8 mouse cellular contexts compared by ENCODE assay signal in genomic region chr4:63307175-63308062, GRCm38 (mm10). TPM values are rescaled to one million over a fixed set of nuclear protein-coding genes. Genes with fewer than 3 reads are reported as not detected.
DNase-seq lines count a peak whose midpoint lies in the region; ATAC-seq and TF ChIP-seq lines count a peak whose summit lies in the region.

No protein-coding gene starts in this region.

- H3K4me2 ChIP-seq in embryonic facial prominence, embryonic 14.5 days (ENCODE audit: low read depth, low read length) = no peak overlapping the region
- no peak overlapping the region for H3K4me2 ChIP-seq in kidney, postnatal 0 days (ENCODE audit: low read length)

- DNase-seq in 3T3-L1 (ENCODE audit: low read depth, low spot score) = peak; percentile 88
- DNase-seq in embryonic facial prominence, embryonic 14.5 days (ENCODE audit: low spot score) = peak; percentile 93
- peak; percentile 89 for DNase-seq in heart, embryonic 10.5 days (ENCODE audit: low spot score)
- peak; percentile 95 for DNase-seq in kidney, postnatal 0 days (ENCODE audit: low spot score)
- peak; percentile 64 for DNase-seq in liver, adult 2 months (ENCODE audit: extremely low read depth, low read depth, low spot score)
- peak; percentile 41 to 72 for DNase-seq in natural killer cell, adult 2 months (ENCODE audit: low spot score in 2 of 2)
- peak; percentile 75 to 93 for DNase-seq in spleen, postnatal 4 days (ENCODE audit: low spot score in 2 of 2)

- peak; percentile 61; the same call in 1 of the 2 replicates for ATAC-seq in embryonic facial prominence, embryonic 14.5 days (ENCODE audit: low read depth)
- ATAC-seq in kidney, postnatal 0 days (replicated peaks; ENCODE audit: low FRiP score, low read depth) = peak; percentile 79

- no peak for TF ChIP-seq POLR2A in bone marrow macrophage, adult 2 months (IDR thresholded peaks at IDR 0.05; ENCODE audit: borderline replicate concordance, low read depth, low read length)
- no peak for TF ChIP-seq POLR2A in liver, adult 2 months (IDR thresholded peaks at IDR 0.05; ENCODE audit: extremely low read depth, insufficient read depth, low read length)

- H3K27me3 ChIP-seq in embryonic facial prominence, embryonic 14.5 days (replicated peaks; ENCODE audit: control insufficient read depth, insufficient read depth, low read length) = no peaks in the 10 kb centered on the region
- H3K27me3 ChIP-seq in heart, embryonic 10.5 days (ENCODE audit: insufficient read depth, poor library complexity, severe bottlenecking) = peaks cover 13% of the 10 kb centered on the region
- no peaks in the 10 kb centered on the region for H3K27me3 ChIP-seq in kidney, postnatal 0 days (ENCODE audit: insufficient read depth, low read length)
- H3K27me3 ChIP-seq in liver, adult 2 months (ENCODE audit: control insufficient read depth, insufficient read depth, low read length) = no peaks in the 10 kb centered on the region

- H3K36me3 ChIP-seq in embryonic facial prominence, embryonic 14.5 days (ENCODE audit: control insufficient read depth, insufficient read depth, low read length) = peaks cover 62% of the 10 kb centered on the region; the same call in 1 of the 2 replicates
- H3K36me3 ChIP-seq in heart, embryonic 10.5 days = no peaks in the 10 kb centered on the region
- H3K36me3 ChIP-seq in kidney, postnatal 0 days (ENCODE audit: insufficient read depth, low read length) = 0 out of 2 replicates have a peak, but pooled peaks cover 3% of the 10 kb centered on the region
- no peaks in the 10 kb centered on the region; the same call in 1 of the 2 replicates for H3K36me3 ChIP-seq in liver, adult 2 months (ENCODE audit: control insufficient read depth, insufficient read depth, low read length)

- H3K9ac ChIP-seq in embryonic facial prominence, embryonic 14.5 days (ENCODE audit: low read depth, low read length) = no peak overlapping the region
- no peak overlapping the region for H3K9ac ChIP-seq in kidney, postnatal 0 days (ENCODE audit: low read depth, low read length)
- no peak overlapping the region for H3K9ac ChIP-seq in liver, adult 2 months (ENCODE audit: low read depth, low read length)

- H3K4me3 ChIP-seq in bone marrow macrophage, adult 2 months (ENCODE audit: insufficient read depth, low read length) = no peak overlapping the region
- no peak overlapping the region for H3K4me3 ChIP-seq in embryonic facial prominence, embryonic 14.5 days (ENCODE audit: low read depth, low read length)
- H3K4me3 ChIP-seq in heart, embryonic 10.5 days = no peak overlapping the region
- no peak overlapping the region for H3K4me3 ChIP-seq in kidney, postnatal 0 days (replicated peaks; ENCODE audit: low read depth, low read length)
- no peak overlapping the region for H3K4me3 ChIP-seq in liver, adult 2 months (ENCODE audit: insufficient read depth, low read depth, low read length)

- 30% methylated on average over 19 of the region's 21 CpGs for WGBS in embryonic facial prominence, embryonic 14.5 days
- 26% methylated on average over 21 of the region's 21 CpGs for WGBS in heart, embryonic 10.5 days
- whole genome bisulfite sequencing in kidney, postnatal 0 days = 35% methylated on average over 21 of the region's 21 CpGs
- 45% methylated on average over 21 of the region's 21 CpGs for WGBS in liver, adult 2 months

- H3K79me2 ChIP-seq in liver, adult 2 months (ENCODE audit: control insufficient read depth, insufficient read depth, low read length) = no peaks in the 10 kb centered on the region

- peak; percentile 77 for TF ChIP-seq CTCF in bone marrow macrophage, adult 2 months (IDR thresholded peaks at IDR 0.05; ENCODE audit: low read depth, low read length)
- peak; percentile 88 for TF ChIP-seq CTCF in kidney, postnatal 0 days (IDR thresholded peaks at IDR 0.05; ENCODE audit: low read depth)
- peak; percentile 78 for TF ChIP-seq CTCF in liver, adult 2 months (IDR thresholded peaks at IDR 0.05; ENCODE audit: low read depth, low read length)

- H3K4me1 ChIP-seq in bone marrow macrophage, adult 2 months (ENCODE audit: control insufficient read depth, insufficient read depth, low read length) = no peaks in the 10 kb centered on the region; the same call in 1 of the 2 replicates
- no peaks in the 10 kb centered on the region; the same call in 1 of the 2 replicates for H3K4me1 ChIP-seq in embryonic facial prominence, embryonic 14.5 days (ENCODE audit: control insufficient read depth, insufficient read depth, low read length)
- H3K4me1 ChIP-seq in heart, embryonic 10.5 days = peaks cover 36% of the 10 kb centered on the region
- no peaks in the 10 kb centered on the region for H3K4me1 ChIP-seq in kidney, postnatal 0 days (replicated peaks; ENCODE audit: insufficient read depth, low read length)
- no peaks in the 10 kb centered on the region; the same call in 1 of the 2 replicates for H3K4me1 ChIP-seq in liver, adult 2 months (ENCODE audit: control insufficient read depth, insufficient read depth, low read length)

- no peaks in the 10 kb centered on the region for H3K9me3 ChIP-seq in embryonic facial prominence, embryonic 14.5 days (ENCODE audit: control insufficient read depth, low read length)
- H3K9me3 ChIP-seq in heart, embryonic 10.5 days = no peaks in the 10 kb centered on the region
- H3K9me3 ChIP-seq in kidney, postnatal 0 days (replicated peaks; ENCODE audit: low read length) = no peaks in the 10 kb centered on the region

- H3K27ac ChIP-seq in bone marrow macrophage, adult 2 months (ENCODE audit: insufficient read depth, low read depth, low read length) = no peak overlapping the region
- no peak overlapping the region for H3K27ac ChIP-seq in embryonic facial prominence, embryonic 14.5 days (replicated peaks; ENCODE audit: low read depth, low read length)
- H3K27ac ChIP-seq in heart, embryonic 10.5 days = no peak overlapping the region
- H3K27ac ChIP-seq in kidney, postnatal 0 days = no peak overlapping the region
- no peak overlapping the region for H3K27ac ChIP-seq in liver, adult 2 months (replicated peaks; ENCODE audit: insufficient read depth, low read depth, low read length)

RNA-seq across cellular contexts. Expression of gene Orm1, which starts 36.9 kb away (rescaled TPM):
- not detected in 2 replicates for polyA plus RNA-seq in bone marrow macrophage, adult 2 months (2012; ENCODE audit: insufficient read depth, insufficient read length, missing spikeins)
- polyA plus RNA-seq in embryonic facial prominence, embryonic 14.5 days (2014; fragmentation: Nextera tagmentation; extraction: Ambion mirVana) = 0.84 and 2.5 TPM in 2 replicates
- polyA plus RNA-seq in heart, embryonic 10.5 days (2016; fragmentation: Nextera tagmentation; extraction: Ambion mirVana) = not detected in 2 replicates
- polyA plus RNA-seq in kidney, postnatal 0 days (2015; fragmentation: Nextera tagmentation; extraction: Ambion mirVana) = not detected in 2 replicates
- 1,235 and 2,595 TPM in 2 replicates for total RNA-seq in liver, adult 2 months (2014; rRNA removed)
- polyA plus RNA-seq in liver, adult 2 months (2012; rRNA removed) = 676 and 691 TPM in 2 replicates

RNA-seq across cellular contexts. Expression of gene Orm3, which starts 48.5 kb away (rescaled TPM):
- not detected in 2 replicates for polyA plus RNA-seq in bone marrow macrophage, adult 2 months (2012; ENCODE audit: insufficient read depth, insufficient read length, missing spikeins)
- not detected in 2 replicates for polyA plus RNA-seq in embryonic facial prominence, embryonic 14.5 days (2014; fragmentation: Nextera tagmentation; extraction: Ambion mirVana)
- not detected in 2 replicates for polyA plus RNA-seq in heart, embryonic 10.5 days (2016; fragmentation: Nextera tagmentation; extraction: Ambion mirVana)
- not detected in 2 replicates for polyA plus RNA-seq in kidney, postnatal 0 days (2015; fragmentation: Nextera tagmentation; extraction: Ambion mirVana)
- total RNA-seq in liver, adult 2 months (2014; rRNA removed) = 1.1 and 14.1 TPM in 2 replicates
- polyA plus RNA-seq in liver, adult 2 months (2012; rRNA removed) = 7.3 and 11.4 TPM in 2 replicates

RNA-seq across cellular contexts. Expression of gene Orm2, which starts 54.8 kb away (rescaled TPM):
- polyA plus RNA-seq in bone marrow macrophage, adult 2 months (2012; ENCODE audit: insufficient read depth, insufficient read length, missing spikeins) = not detected in 2 replicates
- not detected in 2 replicates for polyA plus RNA-seq in embryonic facial prominence, embryonic 14.5 days (2014; fragmentation: Nextera tagmentation; extraction: Ambion mirVana)
- not detected in 2 replicates for polyA plus RNA-seq in heart, embryonic 10.5 days (2016; fragmentation: Nextera tagmentation; extraction: Ambion mirVana)
- not detected in 2 replicates for polyA plus RNA-seq in kidney, postnatal 0 days (2015; fragmentation: Nextera tagmentation; extraction: Ambion mirVana)
- total RNA-seq in liver, adult 2 months (2014; rRNA removed) = 27.0 and 55.0 TPM in 2 replicates
- polyA plus RNA-seq in liver, adult 2 months (2012; rRNA removed) = 66.8 and 86.8 TPM in 2 replicates

Comparison
In these comparisons a context has a peak if more than half of its experiments do, and no peak if none do; other contexts are left out.
1. RNA of gene Orm1, which starts 36.9 kb away (polyA plus RNA-seq): 676 to 691 TPM in liver, adult 2 months; 0.84 to 2.5 TPM in embryonic facial prominence, embryonic 14.5 days, not detected in bone marrow macrophage, adult 2 months, not detected in heart, embryonic 10.5 days and not detected in kidney, postnatal 0 days; every median in the first group is over 100 times any median in the second.
2. RNA of gene Orm2, which starts 54.8 kb away (polyA plus RNA-seq): 66.8 to 86.8 TPM in liver, adult 2 months; not detected in bone marrow macrophage, adult 2 months, not detected in embryonic facial prominence, embryonic 14.5 days, not detected in heart, embryonic 10.5 days and not detected in kidney, postnatal 0 days; every median in the first group is over 10 times any median in the second.
3. Peak in every context shown above with its lines, with median percentiles within 50 percentile points of each other: DNase-seq and CTCF ChIP-seq.